Mouse (Mus musculus) cerebellum, postnatal 4 days (tissue): ENCODE measurements around the gene Cep135.

Source experiments
- DNase-seq, 2 experiments: peaks; one replicate each; pipeline ENCODE4 v3.0.0; 2022; ENCODE audit warnings: low spot score in 2 of 2, mixed read lengths in 1 of 2

Cep135 gene

DNA sequence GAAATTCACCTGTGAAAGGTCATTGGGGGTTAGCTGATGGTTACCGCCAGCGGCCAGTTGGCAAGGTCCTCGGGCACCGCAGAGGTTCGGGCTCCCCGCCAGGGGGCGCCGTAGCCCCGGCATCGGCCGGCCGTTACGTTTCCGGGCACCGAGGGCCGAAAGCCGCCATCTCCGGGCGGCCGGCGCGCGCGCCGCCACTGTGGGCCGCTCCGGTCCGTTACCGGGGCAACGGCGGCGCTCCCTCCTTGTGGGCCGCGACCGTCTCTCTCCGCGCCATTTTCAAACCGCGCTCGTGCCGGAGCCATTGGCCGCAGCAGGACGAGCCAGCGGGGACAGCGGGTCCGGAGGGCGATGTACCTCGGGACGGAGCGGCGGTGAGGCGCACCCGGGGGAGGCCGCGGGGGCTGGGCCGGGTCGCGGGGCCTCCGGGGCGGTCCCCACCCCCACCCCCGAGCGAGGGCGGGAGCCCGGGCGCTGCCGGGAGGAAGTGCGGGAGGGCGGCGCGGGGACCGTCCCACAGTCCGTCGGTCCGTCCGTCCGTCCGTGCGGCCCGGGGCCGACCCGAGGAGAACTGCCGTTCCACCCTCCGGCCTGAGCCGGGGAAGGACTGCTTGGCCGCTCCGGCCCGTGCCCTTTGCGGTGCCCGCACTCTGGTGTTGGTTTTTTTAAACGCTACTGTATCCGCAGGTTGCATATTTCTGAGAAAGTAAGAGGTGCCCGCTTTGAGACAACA, at the start of gene Cep135:
Gene Cep135, plus strand, starts transcription at position 148 of the 733 bp plus-strand sequence.
- DNase-seq = peak; percentile 84 to 95

- no peak for DNase-seq
Measured at GRCm38 (mm10) chr5:76540181-76540580, 48.3 kb upstream of the Cep135 start.

GRCm38 (mm10) chr5:76540842-76541241, 47.7 kb upstream of the Cep135 start:
- no peak for DNase-seq

DNA sequence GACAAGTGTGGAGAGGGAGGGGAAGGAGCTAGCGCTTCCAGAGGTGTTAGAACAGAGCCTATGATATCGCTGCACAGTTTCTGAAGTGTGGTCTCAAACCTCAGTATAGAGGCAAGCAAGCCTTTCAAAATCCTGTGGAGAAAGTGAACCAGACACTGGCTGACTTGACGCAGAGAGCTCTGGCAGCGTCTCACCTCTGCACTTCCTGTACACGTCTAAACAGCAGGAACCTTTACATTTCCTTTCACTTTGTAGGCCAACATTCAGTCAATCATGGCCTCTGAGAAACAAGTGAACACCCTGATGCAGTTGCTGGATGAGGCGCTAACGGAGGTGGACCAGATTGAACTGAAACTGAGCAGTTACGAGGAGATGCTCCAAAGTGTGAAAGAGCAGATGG, 45.3 kb upstream of the Cep135 start:
- DNase-seq = no peak

DNA sequence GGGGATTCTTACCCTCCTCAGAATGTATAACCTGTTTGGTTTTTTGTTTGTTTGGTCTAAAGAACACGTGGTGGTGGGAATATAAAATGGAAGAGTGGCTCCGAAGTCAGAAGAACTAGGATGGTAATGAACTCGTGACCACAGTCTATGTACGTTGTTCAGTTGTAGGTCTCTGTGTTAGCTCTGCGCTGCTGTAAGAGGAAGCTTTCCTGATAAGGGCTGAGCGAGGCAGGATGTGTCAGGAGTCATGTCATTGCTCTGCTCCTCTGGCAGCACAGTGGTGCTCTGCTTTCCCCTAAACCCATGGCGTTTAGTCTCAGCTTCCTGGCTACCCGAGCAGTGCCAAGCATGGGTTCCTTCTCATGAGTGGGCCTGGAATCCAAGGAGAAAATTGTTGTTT, 38.1 kb upstream of the Cep135 start:
- no peak for DNase-seq

DNA sequence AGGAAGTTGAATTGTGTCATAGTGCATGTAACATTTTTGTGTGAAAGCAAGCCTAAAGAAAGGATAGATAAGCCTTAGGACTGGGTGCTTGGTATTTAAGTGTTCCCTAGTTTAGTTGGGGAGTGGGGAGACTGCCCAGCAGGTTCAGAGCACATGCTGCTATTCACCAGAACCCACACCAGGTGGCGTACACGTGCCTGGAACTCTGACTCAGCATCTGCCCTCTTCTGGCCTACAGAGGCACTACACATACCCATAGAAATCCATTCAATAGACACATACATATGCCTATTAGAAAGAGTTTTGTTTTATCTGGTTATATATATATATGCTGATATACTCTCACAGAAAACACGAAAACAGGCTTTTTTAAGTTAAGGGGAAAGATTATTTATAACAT, 23.2 kb upstream of the Cep135 start:
- peak; percentile 42 to 66 for DNase-seq

- DNase-seq = no peak
Measured at GRCm38 (mm10) chr5:76574251-76574650, 14.2 kb upstream of the Cep135 start.

DNA sequence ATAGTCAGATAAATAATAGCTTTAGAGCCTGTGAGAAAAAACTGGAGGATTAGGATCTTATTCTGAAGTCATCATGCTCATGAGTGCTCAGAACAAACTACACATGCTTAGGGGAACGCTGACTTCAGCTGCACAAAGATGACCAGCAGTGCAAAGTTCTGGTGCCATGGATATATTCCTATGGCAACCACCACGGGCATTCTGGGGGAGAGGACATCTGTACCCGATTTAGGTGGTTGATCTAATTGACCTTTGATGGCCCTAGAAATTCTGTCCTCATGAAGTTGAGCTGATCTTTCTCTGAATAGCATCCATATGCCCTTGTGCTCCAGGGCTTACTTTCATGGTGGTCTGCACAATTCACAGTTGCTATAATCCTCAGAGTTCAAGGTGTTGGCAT, 11.5 kb upstream of the Cep135 start:
- no peak for DNase-seq

DNA sequence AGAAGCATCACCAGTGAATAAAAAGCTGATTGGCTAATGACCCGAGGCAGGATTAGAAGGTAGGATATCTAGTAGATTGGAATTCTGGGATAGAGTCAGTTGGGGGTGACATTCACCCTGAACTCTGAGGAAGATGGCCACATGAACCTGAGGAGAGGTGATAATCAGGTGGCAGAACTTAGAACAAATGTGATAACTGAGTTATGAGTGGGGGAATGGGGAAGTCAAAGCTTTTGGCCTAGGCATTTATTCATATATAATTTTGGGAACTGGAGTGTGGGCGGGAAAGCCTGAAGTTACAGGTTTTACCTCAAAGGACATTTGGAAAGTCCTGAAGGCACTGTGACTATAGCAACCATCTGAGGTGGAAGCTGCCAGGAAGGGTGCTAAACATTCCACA, 3.1 kb upstream of the Cep135 start:
- no peak for DNase-seq

DNA sequence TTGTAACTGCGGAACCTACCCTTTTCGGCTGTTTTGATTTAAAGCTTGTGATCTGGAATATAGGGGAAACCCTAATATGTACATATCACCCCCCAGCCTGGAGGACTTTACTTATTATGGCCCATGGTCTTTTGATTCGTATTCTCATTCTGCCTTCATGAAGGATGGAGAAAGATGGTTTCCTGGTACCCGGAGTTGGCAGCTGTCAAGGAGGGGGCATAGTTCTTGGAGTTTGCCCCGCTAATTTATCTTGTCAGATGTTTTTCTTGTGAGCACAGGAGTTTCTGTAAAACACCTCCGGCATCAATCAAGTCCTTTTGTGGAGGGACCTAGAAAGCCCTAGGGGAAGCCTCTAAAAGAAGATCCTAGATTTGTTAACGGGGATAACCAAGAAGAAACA, 813 bp downstream of the Cep135 start:
- DNase-seq = no peak

DNA sequence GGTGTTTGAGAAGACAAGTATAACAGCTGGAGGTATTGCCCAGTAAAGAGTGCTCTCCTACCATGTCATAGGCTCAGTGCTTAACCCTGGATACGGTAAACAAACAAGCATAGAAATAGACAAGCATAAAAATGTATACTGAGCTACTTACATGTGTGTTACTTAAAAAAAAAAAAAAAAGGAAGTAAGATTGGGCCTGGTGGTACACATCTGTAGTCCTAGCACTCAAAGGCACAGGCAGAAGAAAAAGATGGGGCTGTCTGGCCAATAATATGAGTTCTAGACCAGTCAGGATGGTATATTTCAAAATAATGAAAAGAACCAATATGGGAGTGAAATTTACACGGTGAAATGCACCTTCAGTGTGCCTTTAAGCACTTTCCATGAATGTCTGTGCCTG, 1.5 kb downstream of the Cep135 start:
- DNase-seq = no peak

GRCm38 (mm10) chr5:76591885-76592284, 3.4 kb downstream of the Cep135 start:
- DNase-seq = no peak

- DNase-seq = no peak
Measured at GRCm38 (mm10) chr5:76609702-76610370, 21.3 kb downstream of the Cep135 start.

DNA sequence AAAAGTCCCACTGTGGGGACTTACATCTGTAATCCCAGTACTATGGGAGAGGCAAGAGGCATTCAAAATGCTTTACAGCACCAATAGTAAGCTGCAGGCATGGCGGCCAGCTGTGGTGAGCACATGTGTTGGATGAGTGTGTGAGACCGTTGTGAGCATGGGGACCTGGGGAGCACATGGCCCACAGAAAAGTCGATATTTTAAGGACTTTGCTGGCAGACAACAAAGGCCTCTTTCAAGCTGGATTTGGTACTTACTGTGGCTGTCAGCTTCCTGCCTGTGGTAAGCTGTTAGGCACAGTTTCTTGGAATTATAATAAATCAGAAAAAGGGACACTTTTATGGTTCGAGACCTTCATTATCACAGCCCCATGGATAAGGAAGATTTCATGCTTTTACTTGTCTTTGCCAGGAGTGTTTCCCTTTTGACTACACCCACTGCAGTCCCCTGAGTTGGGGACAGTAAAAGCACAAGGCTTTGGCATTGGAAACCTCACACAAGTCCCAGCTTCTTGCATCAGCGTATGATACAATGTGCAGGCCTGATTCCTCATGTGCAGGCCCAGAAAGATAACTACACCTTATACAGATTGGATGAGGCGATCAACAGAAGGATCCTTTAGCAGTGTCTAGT, 24.5 kb downstream of the Cep135 start:
- DNase-seq = no peak

- DNase-seq = no peak
Measured at GRCm38 (mm10) chr5:76615276-76615675, 26.8 kb downstream of the Cep135 start.

DNA sequence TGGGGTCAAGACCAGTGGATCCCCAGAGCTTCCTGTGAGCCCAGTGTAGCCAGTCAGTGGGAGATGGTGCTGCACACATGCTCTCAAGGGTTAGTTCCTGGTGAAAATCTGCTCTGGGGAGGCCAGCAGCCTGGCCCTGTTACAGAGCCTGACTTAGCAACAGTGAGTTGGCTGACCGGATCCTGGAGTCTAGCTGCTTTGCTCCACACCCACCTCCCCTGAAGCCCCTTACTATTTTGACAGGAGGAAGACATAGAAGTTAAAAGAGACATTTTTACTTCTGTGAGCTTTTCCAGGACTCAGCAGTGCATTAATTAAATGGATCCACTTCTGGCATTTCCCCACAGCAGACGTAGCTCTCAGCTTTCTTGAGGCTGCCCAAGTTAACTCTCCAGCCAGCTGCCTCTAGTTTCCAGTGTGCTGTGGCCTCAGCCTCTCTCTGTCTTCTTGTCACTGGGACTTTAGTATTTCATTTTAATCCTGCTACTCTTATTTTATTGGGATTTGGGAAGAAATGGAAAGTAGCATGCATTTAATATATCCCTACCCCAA, 27.8 kb downstream of the Cep135 start:
- DNase-seq = no peak

DNA sequence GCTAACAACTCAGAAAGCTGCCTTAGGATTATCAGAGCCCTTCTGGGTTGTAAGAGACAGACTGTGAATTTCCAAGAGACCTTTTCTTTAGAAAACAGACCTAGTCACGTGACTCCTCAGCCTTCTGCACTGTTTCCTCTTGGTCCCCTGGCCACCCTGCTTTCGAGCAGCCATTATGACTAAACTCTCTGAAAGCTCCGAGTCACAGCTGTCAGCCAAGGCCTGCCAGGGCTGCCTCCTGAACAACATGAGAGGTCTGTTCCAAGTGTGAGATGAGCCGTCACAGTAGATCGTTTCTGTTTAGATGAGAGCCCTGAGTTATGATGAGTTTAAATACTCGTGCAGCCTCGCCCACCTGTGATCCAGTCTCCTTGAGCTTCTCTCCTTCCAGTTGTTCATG, 30.3 kb downstream of the Cep135 start:
- no peak for DNase-seq

DNA sequence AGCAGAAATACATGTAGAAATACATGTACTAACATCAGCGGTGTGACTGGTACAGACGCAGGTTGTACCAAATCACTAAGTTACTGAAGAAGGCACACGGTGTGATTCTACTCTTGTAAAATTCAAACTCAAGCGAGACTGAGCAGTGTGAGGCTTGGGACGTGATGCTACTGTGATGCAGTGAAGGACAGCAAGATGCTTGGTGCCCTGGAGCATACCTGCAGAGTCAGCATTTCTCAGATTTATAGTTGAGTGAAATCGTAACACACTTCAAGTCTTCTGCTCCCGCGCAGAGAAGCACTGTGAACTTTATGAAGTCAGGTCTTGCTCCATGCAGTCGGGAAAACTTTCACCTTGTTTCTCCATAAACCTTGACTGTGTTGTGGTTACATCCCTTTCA, 35.3 kb downstream of the Cep135 start:
- no peak for DNase-seq

GRCm38 (mm10) chr5:76627770-76628169, 39.3 kb downstream of the Cep135 start:
- no peak for DNase-seq

DNA sequence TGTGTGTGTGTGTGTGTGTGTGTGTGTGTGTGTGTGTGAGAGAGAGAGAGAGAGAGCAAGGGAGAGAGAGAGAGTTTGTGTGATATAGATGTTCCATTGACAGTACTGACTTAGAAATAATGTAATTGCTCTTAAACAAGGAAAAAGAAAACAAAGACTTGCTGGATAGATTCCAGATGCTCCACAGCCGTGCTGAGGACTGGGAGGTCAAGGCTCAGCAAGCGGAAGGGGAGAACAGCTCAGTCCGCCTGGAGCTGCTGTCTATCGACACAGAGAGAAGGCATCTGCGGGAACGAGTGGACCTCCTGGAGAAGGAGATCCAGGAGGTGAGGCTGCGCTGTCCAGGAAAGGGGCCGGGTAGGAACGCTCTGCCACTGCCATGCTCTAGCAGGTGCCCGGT, 45.5 kb downstream of the Cep135 start:
- no peak for DNase-seq

GRCm38 (mm10) chr5:76635592-76635991, 47.1 kb downstream of the Cep135 start:
- DNase-seq = no peak

- no peak for DNase-seq
Measured at GRCm38 (mm10) chr5:76642076-76642475, 53.6 kb downstream of the Cep135 start.

DNA sequence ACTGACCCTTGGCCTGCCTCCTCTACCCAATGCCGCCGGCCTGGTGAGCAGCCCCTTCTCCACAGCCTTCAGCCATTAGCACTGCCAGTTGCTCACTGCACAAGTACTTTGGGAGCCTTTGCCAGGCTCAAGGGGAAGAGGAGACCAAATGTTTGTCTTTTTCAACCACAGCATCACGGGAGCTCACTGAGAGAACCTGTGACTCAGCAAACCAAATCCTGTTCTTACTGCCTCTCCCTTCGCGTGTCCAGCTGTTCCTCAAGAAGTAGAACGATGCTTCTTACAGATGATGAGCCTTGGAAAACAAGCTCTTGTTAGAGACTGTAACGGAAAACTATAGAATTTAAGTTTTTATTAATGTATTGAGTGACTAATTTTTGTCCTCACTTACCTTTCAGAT, 55.7 kb downstream of the Cep135 start:
- no peak for DNase-seq
